Mouse (Mus musculus) v-Abl transformed pro-B cells (cell line): ENCODE results near the gene Mov10l1.

Experiments
- in situ Hi-C, 2 experiments: fragments of 400-800 bp; cut with MboI; formaldehyde crosslinking; loops; one replicate each; pipeline ENCODE4 v1.15.1; 2025; ENCODE audit not compliant: unreplicated experiment in 2 of 2

Mov10l1 gene

GRCm38 (mm10) chr15:88982534-88983079, at the start of gene Mov10l1:
Mov10l1 (plus strand) TSS chr15:88982909.
- in situ Hi-C loops: no loop called here

GRCm38 (mm10) chr15:88934141-88934540, 48.6 kb upstream of the Mov10l1 start:
- in situ Hi-C loops: no loop called here

- in situ Hi-C loops: no loop called here
Measured at GRCm38 (mm10) chr15:88936619-88937290, 46.0 kb upstream of the Mov10l1 start.

- in situ Hi-C loops: no loop called here
Measured at GRCm38 (mm10) chr15:88937291-88937650, 45.4 kb upstream of the Mov10l1 start.

GRCm38 (mm10) chr15:88942783-88943182, 39.9 kb upstream of the Mov10l1 start:
- in situ Hi-C loops: no loop called here

GRCm38 (mm10) chr15:88943896-88944551, 38.7 kb upstream of the Mov10l1 start:
- in situ Hi-C loops: no loop called here

GRCm38 (mm10) chr15:88946851-88947250, 35.9 kb upstream of the Mov10l1 start:
- in situ Hi-C loops: no loop called here

GRCm38 (mm10) chr15:88951246-88951645, 31.5 kb upstream of the Mov10l1 start:
- in situ Hi-C loops: no loop called here

- in situ Hi-C loops: no loop called here
Measured at GRCm38 (mm10) chr15:88954368-88955072, 28.2 kb upstream of the Mov10l1 start, which contains the start of gene Ttll8. Ttll8 (minus strand) TSS chr15:88954418.

GRCm38 (mm10) chr15:88955342-88955741, 27.4 kb upstream of the Mov10l1 start:
- in situ Hi-C loops: no loop called here

- in situ Hi-C loops: no loop called here
Measured at GRCm38 (mm10) chr15:88957522-88957921, 25.2 kb upstream of the Mov10l1 start.

- in situ Hi-C loops: no loop called here
Measured at GRCm38 (mm10) chr15:88964070-88964578, 18.6 kb upstream of the Mov10l1 start.

GRCm38 (mm10) chr15:88972300-88972699, 10.4 kb upstream of the Mov10l1 start:
- in situ Hi-C loops: no loop called here

GRCm38 (mm10) chr15:88978281-88979137, 4.2 kb upstream of the Mov10l1 start, which contains the start of gene Mlc1:
Mlc1 (minus strand) TSS chr15:88979007.
- in situ Hi-C loops: no loop called here

GRCm38 (mm10) chr15:88979138-88979446, 3.6 kb upstream of the Mov10l1 start:
- in situ Hi-C loops: no loop called here

GRCm38 (mm10) chr15:88989236-88989635, 6.5 kb downstream of the Mov10l1 start:
- in situ Hi-C loops: no loop called here

- in situ Hi-C loops: no loop called here
Measured at GRCm38 (mm10) chr15:88998636-88999035, 15.9 kb downstream of the Mov10l1 start.

- in situ Hi-C loops: no loop called here
Measured at GRCm38 (mm10) chr15:88999124-88999523, 16.4 kb downstream of the Mov10l1 start.

GRCm38 (mm10) chr15:89000367-89000766, 17.7 kb downstream of the Mov10l1 start:
- in situ Hi-C loops: no loop called here

GRCm38 (mm10) chr15:89001245-89001644, 18.5 kb downstream of the Mov10l1 start:
- in situ Hi-C loops: no loop called here
